Mouse (Mus musculus): ENCODE measurements around the gene Hist1h1e.
"Not testable (repeated sequence)": the region's sequence is repeated elsewhere in the genome, so short reads cannot be mapped to it uniquely, and the experiment has no call there.

Gene Hist1h1e

DNA sequence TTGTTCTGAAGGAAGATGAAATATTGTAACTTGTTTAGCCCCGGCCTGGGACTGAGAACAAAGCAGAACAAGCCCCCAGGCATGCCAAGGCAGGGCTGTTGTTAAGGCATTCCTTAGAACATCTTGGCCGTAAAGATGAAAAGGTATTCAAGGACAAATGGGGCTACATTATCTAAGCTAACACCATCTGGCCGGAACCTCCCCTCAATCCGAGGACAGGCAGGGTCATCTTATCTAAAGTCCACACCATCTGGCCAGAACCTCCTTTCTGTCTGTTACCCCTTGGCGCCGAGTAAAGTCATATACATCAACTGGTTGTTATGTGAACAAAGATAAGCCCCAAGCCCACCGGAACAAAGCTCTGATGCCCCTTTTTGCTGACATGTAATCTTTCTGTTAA is 30.5 kb downstream of the Hist1h1e start:
- DNase-seq (ENCODE audit: low spot score): not testable (repeated sequence)

DNA sequence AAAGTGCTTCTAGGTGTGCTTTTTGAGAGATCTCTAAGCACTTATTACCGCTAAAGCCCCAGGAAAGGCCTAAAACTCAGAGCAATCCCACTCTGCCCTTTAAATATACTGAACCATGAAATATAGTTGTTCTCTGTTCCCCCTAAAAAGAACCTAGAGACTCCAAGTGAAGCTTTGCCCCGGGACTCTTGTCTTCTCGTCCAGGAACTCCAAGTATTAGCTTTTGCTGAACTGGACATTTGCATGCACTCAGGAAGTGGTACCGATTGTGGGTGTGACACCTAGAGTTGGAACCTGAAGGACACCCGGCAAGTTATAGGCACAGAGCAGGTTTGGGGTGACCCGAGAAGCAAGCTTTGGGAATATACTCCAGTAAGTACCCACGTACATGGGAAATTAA is 31.2 kb downstream of the Hist1h1e start:
- no peak for DNase-seq (ENCODE audit: low spot score)

DNA sequence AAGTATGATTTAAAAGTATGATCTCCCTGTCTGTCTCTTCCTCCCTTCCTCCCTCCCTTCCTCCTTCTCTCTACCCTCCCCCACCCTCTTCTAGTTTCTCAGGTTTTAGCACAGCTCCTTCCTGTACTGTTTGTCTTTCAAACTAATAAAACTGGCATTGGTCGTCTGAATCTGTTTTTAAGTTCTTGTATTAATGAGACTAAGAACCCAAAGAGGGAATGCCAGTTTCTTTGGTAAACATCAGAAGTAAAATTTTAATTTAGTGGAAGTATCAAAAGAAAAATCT is 35.5 kb downstream of the Hist1h1e start:
- no peak for DNase-seq (ENCODE audit: low spot score)

DNA sequence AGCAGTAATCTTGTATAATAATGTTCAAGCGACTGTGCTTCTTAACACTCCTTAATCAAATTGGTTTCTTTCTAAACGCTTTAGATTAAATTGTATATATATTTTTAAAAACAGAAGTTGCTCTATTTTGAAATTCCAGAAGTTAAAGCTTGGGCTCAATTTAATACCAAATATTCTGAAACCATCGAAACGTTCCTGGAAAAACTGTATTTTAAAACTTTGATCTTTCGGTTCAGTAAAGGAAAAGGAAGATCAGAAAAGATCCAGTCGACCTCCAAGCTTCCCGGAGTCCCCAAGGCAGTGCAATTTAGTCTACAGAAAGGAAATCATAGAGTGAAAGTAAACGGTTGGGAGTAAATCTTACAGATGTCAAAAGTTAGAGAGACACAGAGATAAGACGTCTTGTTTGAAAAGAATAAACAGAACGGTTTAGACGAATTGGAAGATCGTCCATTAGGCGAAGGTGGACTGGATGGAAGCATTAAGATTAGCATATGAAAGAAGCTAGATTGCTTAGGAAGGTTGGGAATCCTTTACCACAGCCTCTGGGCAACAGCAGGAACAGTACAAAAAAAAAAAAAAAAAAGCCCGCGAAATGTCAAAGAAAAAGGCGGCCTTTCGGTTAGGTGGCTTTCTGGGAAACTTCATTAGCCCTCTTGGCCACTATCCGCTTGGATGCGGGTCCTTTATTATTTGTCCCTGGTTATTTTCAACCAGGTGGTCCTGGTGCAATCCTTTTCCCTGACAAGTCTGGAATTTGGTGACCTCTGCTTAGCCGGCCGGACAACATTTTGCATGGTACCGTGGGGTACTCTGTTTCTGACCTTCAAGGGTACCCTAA is 36.0 kb downstream of the Hist1h1e start:
- no peak for DNase-seq (ENCODE audit: low spot score)

DNA sequence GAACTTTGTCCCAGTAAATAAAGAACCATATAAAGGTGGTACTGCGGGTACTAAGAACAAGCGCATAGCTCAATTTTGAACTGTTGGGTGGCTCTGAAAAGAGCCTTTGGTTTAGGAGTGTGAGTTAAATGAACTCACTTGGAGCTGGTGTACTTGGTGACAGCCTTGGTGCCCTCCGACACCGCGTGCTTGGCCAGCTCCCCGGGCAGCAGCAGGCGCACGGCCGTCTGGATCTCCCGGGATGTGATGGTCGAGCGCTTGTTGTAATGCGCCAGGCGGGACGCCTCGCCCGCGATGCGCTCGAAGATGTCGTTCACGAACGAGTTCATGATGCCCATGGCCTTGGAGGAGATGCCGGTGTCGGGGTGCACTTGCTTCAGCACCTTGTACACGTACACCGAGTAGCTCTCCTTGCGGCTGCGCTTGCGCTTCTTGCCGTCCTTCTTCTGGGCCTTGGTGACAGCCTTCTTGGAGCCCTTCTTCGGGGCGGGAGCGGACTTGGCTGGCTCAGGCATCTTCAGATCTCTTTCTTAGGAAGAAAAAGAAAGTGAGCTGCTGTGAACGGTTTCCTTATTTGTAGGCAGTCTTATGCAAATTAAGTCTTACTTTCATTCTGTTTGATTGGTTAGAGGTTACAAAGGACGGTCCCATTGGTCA is 36.8 kb downstream of the Hist1h1e start:
- DNase-seq (ENCODE audit: low spot score): peak; percentile 55

DNA sequence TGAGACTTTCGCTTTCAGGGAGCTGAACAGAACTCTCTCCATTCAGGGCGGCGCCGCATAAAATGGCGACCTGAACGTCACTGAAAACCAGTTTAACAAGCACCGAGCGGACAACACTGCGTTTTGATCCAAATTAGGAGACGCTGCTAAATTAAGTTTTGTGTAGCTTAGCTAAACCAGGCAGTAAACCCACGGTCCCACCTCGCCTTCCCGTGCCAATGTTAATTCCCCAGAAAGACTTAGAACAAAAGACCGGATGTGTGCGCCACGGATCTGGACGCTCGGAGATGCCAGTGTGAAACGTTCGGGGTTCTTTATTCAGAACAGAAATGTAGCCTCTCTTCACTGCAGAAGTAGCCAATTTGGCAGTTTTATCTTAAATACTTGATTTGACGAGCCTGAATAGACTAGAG is 37.3 kb downstream of the Hist1h1e start:
- DNase-seq (ENCODE audit: low spot score): no peak

DNA sequence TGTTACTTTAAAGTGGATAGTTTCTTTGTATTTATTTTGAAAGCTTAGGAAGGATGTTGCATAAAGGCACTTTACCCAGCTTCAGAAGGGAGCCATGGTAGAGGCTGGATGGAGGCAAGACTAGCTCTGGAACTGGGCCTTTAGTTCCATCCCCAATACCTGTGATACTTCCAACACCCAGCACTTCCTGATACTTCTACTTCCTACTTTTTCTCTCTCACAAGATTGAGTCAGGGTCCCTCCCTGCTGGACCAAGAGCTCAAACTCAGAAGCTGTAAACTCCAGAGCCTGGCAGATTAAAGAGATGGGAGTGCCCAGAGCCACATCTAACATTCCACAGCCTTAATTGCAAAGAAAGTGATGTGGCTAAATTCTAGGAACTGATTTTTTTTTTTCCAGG is 38.0 kb downstream of the Hist1h1e start:
- DNase-seq (ENCODE audit: low spot score): no peak

DNA sequence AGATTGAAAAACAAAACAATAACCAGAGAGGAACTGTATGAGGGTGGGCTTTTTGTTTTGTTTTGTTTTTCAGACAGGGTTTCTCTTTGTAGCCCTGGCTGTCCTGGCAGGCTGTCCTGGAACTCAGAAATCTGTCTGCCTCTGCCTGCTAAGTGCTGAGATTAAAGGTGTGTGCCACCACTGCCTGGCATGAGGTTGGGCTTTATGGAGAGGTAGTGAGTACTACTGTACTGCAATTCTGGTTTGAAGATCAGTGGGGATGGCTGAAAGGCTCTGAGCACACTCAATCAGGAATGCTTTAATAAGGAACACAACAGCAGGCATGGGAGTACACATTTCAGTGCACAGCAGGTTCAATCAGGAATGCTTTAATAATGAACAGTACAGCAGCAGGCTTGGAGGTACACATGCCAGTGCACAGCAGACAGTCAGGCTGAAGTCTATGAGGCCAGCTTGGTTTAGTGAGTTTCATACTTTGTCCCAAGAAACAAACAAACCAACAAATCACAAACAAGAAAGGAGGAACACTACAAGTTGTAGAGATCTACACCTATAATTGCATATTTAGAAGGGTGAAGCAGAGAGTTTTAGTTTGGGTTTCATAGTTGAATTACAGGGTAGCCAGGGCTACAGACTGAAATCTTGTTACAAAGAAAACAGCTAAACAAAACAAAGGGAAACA is 38.8 kb downstream of the Hist1h1e start:
- no peak for DNase-seq (ENCODE audit: low spot score)

DNA sequence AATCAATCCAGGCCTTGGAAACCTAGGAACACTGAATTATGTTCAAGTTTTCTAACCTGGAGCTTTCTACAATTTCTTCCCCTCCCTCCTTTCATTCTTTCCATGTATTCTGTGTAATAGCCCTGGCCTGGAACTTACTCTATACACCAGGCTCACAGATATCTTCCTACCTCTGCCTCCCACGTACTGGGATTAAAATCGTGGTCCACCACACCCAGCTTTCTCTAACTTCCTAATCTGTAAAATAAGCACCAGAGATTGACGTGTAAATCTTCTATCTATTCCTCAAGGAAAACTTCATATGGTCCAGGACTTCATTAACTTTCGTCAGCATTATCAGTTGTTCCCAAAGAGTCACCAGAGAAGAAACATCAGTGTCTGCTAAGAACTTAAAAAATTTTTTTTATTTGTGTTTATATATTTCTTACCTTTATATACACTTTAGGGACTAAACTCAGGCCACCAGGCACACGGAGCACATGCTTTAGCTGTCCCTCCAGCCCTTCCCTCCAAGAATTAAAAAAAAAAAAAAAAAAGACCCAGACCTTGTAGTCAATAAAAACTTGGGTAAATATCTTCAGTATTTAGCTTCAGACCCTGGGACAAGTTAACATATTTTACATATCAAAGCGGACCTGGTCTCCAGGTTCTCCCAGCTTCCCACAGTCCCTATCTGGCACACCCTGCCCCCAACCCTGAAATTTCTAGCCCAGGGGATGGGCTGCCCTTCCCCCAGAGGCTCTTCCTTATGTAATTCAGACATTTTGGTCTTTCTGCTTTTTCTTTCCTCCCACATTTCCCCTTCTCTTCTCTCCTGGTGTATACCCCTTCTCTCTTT is 39.9 kb downstream of the Hist1h1e start:
- DNase-seq (ENCODE audit: low spot score): no peak

DNA sequence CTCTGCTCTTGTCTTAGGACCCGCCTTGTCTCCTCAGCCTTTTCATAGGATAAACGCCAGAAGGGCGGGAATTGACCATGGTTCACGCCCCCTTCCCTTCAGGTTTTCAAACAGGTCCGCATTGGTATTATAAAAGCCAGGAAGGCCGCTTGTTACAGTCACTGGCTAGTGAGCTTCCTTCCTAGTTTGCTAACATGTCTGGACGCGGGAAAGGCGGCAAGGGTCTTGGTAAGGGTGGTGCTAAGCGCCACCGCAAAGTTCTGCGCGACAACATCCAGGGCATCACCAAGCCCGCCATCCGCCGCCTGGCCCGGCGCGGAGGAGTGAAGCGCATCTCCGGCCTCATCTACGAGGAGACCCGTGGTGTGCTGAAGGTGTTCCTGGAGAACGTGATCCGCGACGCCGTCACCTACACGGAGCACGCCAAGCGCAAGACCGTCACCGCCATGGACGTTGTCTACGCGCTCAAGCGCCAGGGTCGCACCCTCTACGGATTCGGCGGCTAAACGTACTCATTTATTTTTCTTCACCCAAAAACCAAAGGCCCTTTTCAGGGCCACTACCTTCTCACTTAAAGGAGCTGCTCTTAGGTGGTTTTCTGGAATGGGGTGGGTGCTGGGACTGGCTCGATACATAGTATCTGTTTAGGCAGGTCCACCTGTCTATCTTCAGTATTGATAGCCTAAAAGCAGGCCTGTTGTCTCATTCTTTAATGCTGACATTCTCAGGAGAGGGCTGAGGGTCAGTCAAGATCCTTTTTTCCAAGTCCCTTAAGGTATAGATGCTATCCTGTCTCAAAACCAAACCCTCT is 40.7 kb downstream of the Hist1h1e start, which contains the start of gene Hist1h4d:
TSS of gene Hist1h4d (plus strand) at position 191 of the 811 bp plus-strand sequence.
- DNase-seq (ENCODE audit: low spot score): peak; percentile 97

DNA sequence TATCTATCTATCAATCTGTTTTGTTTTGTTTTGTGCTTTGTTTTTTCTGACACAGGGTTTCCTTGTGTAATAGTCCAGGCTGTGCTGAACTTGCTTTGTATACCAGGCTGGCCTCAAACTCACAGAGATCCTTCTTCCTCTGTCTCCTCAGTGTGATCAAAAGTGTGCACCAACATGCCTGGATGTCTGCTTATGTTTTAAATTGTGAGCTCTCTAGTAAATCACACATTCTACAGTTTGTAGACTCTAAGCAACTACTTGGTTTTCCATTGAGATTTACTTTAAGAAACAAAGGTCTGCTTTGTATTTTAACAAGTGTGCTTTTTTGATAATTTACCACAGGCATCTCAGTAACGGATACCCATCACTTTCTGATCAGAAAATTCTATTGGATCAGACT is 44.5 kb downstream of the Hist1h1e start:
- no peak for DNase-seq (ENCODE audit: low spot score)

DNA sequence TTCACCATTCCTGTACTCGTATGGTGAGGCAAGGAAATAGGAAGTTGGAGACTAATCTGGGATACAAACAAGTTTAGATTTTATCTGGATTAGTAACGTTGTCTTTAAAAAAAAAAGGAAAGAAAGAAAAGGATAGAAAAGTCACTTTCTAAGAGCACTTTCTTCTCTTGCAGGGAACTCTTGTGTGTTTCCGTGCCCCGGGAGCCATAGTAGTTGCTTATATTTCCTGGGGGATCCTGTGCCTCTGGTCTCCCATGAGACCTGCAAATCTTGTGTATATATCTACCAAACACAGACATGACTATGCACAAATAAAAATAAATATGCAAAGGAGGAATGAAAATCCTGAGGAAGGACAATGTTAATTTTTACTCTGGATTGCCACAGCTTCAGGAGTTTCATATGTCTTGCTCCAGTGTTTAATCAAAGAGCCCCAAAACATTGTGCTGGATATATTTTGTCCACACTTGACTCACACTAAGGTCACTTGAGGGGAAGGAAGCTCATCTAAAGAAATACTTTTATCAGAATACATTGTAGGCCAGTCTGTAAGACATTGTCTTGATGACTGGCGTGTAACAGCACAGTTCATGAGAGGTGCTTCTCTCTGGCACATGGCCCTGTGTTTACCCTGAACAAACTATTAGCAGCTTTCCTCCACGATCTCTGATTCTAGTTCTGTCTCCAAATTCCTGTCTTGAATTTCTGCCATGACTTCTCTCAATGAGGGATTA is 45.3 kb downstream of the Hist1h1e start:
- DNase-seq (ENCODE audit: low spot score): no peak

DNA sequence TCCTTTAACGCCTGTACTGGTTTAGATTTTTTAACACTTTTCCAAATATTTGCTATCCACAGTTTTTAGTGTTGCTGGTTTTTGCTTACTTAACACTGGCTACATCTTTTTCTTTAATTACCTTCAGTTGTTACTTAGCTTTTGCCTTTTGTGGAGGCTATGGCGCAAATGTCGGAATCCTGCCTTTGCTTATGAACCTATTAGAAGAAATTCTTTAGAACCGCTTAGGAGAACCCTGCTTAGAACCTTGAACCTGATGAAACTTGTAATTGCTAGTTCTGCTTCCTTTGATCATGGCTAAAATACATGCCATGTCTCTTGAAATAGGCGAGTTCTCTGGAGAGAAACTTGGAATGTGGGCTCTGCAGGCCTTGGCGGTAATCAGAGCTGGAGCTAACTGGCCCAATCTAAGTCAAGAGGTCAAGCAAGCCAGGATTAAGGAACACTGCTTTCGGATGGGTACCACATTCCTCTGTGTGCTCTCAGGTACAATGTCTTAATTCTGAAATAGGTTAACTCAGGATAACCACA is 45.9 kb downstream of the Hist1h1e start:
- DNase-seq (ENCODE audit: low spot score): no peak

DNA sequence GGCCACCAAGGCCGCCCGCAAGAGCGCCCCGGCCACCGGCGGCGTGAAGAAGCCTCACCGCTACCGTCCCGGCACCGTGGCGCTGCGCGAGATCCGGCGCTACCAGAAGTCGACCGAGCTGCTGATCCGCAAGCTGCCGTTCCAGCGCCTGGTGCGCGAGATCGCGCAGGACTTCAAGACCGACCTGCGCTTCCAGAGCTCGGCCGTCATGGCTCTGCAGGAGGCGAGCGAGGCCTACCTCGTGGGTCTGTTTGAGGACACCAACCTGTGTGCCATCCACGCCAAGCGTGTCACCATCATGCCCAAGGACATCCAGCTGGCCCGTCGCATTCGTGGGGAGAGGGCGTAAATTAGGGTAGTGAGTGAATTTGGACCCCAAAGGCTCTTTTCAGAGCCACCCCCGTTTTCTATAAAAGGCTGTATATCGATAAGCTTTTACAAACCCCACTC is 46.5 kb downstream of the Hist1h1e start:
- DNase-seq (ENCODE audit: low spot score): not testable (repeated sequence)

DNA sequence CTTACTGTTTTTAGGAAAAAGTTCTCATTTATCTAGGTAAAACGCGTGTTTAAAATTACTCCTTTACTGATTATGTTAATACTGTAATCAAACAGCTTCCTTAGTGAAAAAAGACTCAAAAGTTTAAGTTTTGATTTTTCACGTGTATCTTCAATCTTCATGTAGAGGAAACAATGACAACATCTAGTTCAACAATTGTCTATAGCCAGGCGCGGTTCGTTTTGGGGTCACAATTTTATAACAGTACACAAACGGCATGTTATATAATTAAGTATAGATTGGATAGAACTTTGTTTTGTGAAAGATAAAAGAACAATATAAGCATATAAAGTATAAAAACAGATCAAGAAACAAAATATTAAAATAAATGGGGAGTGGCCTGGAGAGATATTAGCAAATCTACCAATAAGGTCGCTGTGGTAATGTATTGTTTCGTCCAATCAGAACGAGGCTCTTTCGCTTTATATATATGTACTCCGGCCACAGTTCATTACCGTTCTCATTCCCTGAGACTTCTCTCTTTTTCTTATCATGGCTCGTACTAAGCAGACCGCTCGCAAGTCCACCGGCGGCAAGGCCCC is 47.0 kb downstream of the Hist1h1e start, which contains the start of gene Hist1h3d:
TSS of gene Hist1h3d (plus strand) at position 493 of the 581 bp plus-strand sequence.
- no peak for DNase-seq (ENCODE audit: low spot score)

DNA sequence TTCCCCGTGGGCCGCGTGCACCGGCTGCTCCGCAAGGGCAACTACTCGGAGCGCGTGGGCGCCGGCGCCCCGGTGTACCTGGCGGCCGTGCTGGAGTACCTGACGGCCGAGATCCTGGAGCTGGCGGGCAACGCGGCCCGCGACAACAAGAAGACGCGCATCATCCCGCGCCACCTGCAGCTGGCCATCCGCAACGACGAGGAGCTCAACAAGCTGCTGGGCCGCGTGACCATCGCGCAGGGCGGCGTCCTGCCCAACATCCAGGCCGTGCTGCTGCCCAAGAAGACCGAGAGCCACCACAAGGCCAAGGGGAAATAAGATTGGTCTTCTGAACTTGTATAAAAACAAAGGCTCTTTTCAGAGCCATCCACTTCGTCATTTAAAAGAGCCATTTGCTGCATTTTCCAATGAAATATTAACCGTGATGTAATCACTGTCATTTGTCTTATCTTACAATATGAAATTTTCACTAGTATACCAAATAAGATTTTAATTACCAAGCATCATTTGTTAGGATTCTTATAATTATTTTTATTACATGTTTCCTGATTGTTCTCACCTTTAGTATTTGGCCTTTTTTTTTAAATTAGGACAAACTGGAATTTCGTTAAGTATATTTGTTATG is 47.7 kb downstream of the Hist1h1e start:
- not testable (repeated sequence) for DNase-seq (ENCODE audit: low spot score)

DNA sequence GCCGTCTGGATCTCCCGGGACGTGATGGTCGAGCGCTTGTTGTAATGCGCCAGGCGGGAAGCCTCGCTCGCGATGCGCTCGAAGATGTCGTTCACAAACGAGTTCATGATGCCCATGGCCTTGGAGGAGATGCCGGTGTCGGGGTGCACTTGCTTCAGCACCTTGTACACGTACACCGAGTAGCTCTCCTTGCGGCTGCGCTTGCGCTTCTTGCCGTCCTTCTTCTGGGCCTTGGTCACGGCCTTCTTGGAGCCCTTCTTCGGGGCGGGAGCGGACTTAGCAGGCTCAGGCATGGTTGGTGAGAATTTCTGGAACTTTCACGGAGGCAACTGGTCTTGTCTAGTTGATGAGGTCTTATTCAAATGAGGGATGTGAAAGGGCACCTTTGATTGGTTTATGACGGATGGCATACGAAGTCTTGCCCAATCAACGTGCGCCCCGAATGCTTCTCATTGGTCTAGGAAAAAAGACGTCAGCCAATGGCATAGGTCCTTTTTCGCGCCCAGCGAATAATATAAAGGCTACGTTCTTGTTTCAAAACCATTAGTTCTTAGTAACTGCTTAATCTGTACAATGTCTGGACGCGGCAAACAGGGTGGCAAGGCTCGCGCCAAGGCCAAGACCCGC is 48.3 kb downstream of the Hist1h1e start, which contains the start of the genes Hist1h2bf and Hist1h2ad:
TSS of gene Hist1h2bf (minus strand) at position 299 of the 627 bp plus-strand sequence.
TSS of gene Hist1h2ad (plus strand) at position 484 of the 627 bp plus-strand sequence.
- DNase-seq (ENCODE audit: low spot score): peak; percentile 64
